Mouse (Mus musculus) spleen, postnatal 10 days (tissue): ENCODE data around the gene Mup22.
"Not testable (repeated sequence)": the region's sequence is repeated elsewhere in the genome, so short reads cannot be mapped to it uniquely, and the experiment has no call there.

Experiments used
- DNase-seq, 2 experiments: peaks; one replicate each; pipeline ENCODE4 v3.0.0; 2021 to 2022; ENCODE audit warnings: low spot score in 2 of 2

Gene Mup22

DNA sequence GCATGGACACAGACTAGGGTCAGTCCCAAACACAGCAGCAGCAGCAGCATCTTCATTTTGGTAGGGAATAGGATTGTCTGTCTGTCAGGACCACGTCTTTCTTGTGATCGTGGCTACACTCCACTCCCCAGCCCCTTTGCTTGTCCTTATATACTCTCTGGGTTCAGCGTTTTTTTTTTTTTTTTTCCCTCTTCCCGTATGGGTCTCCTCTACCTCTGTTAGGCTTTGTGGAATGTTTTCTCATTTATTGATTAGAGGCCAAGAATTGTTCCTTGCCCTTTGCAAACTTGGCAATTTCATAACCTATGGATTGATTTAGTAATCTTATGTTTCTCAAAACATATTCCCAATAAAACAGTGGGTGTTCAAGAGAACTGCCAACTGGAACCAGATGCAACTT is at the start of gene Mup22:
Gene Mup22 (minus strand): TSS at position 101 of the 400 bp plus-strand sequence.
- not testable (repeated sequence) for DNase-seq

- not testable (repeated sequence) for DNase-seq
Observed at GRCm38 (mm10) chr4:60840889-60841288, 19.6 kb upstream of the Mup22 start.
